20 mouse cellular contexts compared by ENCODE assay signal in the genomic region with DNA sequence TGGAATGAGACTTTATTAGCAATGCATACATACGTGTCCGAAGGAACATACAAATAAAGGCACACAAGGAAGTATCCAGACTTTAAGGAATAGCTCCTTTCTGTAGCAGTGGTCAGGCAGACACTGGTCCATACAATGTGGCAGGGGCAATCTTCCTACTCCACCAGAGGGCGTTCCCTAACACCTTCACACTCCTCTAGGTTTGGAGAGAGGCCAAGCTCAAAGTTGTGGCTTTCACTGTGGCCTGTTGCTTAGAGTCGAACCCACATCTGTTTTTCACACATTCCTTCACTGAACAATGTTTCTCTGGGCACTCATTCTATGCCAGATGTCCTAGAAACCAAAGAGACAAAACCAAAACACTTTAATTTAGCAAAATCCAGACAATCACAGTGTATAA.
"Had no signal": no experiment of that assay in that cellular context is flagged by ENCODE, and none has a peak within 500 bp of the region (broad histone marks: within the 10 kb centered on the region; RNA-seq: fewer than 3 reads in every experiment).

No protein-coding gene starts in this region.

- H3K36me3 ChIP-seq: liver, embryonic 13.5 days; midbrain, embryonic 10.5 days; midbrain, embryonic 13.5 days; neural tube, embryonic 13.5 days; stomach, embryonic 15.5 days had no signal

- H3K4me1 ChIP-seq: liver, embryonic 13.5 days; megakaryocyte, embryonic 14.5 days; midbrain, embryonic 10.5 days; midbrain, embryonic 13.5 days; neural tube, embryonic 13.5 days; stomach, embryonic 15.5 days had no signal

- H3K4me2 ChIP-seq: liver, embryonic 13.5 days; midbrain, embryonic 13.5 days; neural tube, embryonic 13.5 days; stomach, embryonic 15.5 days had no signal

- H3K27ac ChIP-seq: left cerebral cortex, adult 2 months; liver, embryonic 13.5 days; midbrain, embryonic 10.5 days; midbrain, embryonic 13.5 days; neural tube, embryonic 13.5 days; stomach, embryonic 15.5 days had no signal

- H3K9ac ChIP-seq: liver, embryonic 13.5 days; midbrain, embryonic 13.5 days; neural tube, embryonic 13.5 days; stomach, embryonic 15.5 days had no signal

- H3K9me3 ChIP-seq: liver, embryonic 13.5 days; midbrain, embryonic 10.5 days; midbrain, embryonic 13.5 days; neural tube, embryonic 13.5 days; stomach, embryonic 15.5 days had no signal

- H3K27me3 ChIP-seq: liver, embryonic 13.5 days; megakaryocyte, embryonic 14.5 days; midbrain, embryonic 13.5 days; neural tube, embryonic 13.5 days; stomach, embryonic 15.5 days had no signal

- DNase-seq: kidney, adult 18-20 months; kidney, adult 9 months; kidney, postnatal 14 days; kidney, postnatal 4 days; layer of hippocampus, adult 9-11 months; layer of hippocampus, postnatal 36 days; liver, embryonic 13.5 days; retina, postnatal 1 day; right cerebral cortex, postnatal 25 days; spleen, adult 18-20 months; thymus, postnatal 25 days had no signal

- ATAC-seq: intestine, embryonic 16.5 days; midbrain, embryonic 13.5 days; midbrain, embryonic 16.5 days had no signal

- H3K4me3 ChIP-seq: left cerebral cortex, adult 2 months; liver, embryonic 13.5 days; megakaryocyte, embryonic 14.5 days; midbrain, embryonic 10.5 days; midbrain, embryonic 13.5 days; myocyte; neural tube, embryonic 13.5 days; stomach, embryonic 15.5 days had no signal
